In the genomic region with DNA sequence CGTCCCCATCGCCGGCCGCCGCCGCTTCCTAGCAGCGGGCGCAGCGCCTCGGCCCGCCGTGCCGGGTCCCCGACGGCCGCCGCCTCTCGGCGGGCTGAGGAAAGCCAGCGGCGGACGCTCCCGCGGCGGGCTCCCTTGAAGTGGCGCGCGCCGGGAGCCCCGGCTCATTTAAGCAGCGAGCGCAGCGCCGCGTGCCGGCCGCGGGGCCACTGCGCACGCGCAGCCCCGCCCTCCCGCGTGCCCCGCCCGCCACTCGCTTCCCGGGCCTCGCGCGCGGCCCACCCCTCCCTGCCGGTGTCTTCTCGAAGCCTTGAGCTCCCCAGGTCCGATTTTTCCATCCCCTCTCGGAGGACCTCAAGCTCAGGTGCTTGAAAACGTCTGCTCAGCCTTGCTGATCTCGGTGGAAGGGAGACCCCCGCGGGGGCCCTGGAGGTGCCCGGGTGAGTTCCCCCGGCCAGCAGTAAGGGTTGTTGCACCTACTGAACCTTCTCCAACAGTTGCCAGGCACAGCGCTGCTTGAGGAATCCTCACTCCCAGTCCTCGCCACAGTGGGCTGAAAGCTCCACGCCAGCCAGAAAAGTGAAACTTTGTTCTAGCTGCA, we compare ENCODE assay signal across 7 mouse cellular contexts. TPM values are rescaled to one million over a fixed set of nuclear protein-coding genes. Genes with fewer than 3 reads are reported as not detected.
DNase-seq lines count a peak whose midpoint lies in the region; ATAC-seq and TF ChIP-seq lines count a peak whose summit lies in the region.

A gene (minus strand): TSS at position 174 of the 601 bp plus-strand sequence.

- WGBS in embryonic facial prominence, embryonic 12.5 days = 6% methylated on average over 61 of the region's 65 CpGs
- 5% methylated on average over 46 of the region's 65 CpGs for WGBS in heart, adult 2 months
- WGBS in limb, embryonic 13.5 days = 4% methylated on average over 60 of the region's 65 CpGs
- 2% methylated on average over 64 of the region's 65 CpGs for WGBS in midbrain, embryonic 15.5 days
- WGBS in spleen, adult 2 months = 3% methylated on average over 58 of the region's 65 CpGs

- H3K36me3 ChIP-seq in embryonic facial prominence, embryonic 12.5 days = no peaks in the 10 kb centered on the region
- H3K36me3 ChIP-seq in heart, adult 2 months (ENCODE audit: control insufficient read depth, insufficient read depth, low read length) = no peaks in the 10 kb centered on the region
- H3K36me3 ChIP-seq in limb, embryonic 13.5 days = no peaks in the 10 kb centered on the region
- H3K36me3 ChIP-seq in midbrain, embryonic 15.5 days (replicated peaks) = no peaks in the 10 kb centered on the region
- no peaks in the 10 kb centered on the region for H3K36me3 ChIP-seq in spleen, adult 2 months (ENCODE audit: control insufficient read depth, insufficient read depth, low read length)

- H3K4me3 ChIP-seq in embryonic facial prominence, embryonic 12.5 days = peak within 1 kb of the TSS; percentile 60
- peak within 1 kb of the TSS; percentile 69 for H3K4me3 ChIP-seq in heart, adult 2 months
- peak within 1 kb of the TSS; percentile 75 for H3K4me3 ChIP-seq in limb, embryonic 13.5 days
- peak within 1 kb of the TSS; percentile 95 for H3K4me3 ChIP-seq in midbrain, embryonic 15.5 days
- peak within 1 kb of the TSS; percentile 58 for H3K4me3 ChIP-seq in spleen, adult 2 months (ENCODE audit: extremely low read depth, insufficient read depth, insufficient read length)

- no peak for TF ChIP-seq CTCF in heart, adult 2 months (IDR thresholded peaks at IDR 0.05)
- TF ChIP-seq CTCF in spleen, adult 2 months (IDR thresholded peaks at IDR 0.05; ENCODE audit: extremely low read depth, insufficient read depth, insufficient read length, insufficient replicate concordance) = no peak

- peak; percentile 76 to 87 for DNase-seq in adrenal gland, postnatal 36 days
- DNase-seq in heart, adult 2 months = peak; percentile 79 to 82
- DNase-seq in kidney, adult 8-10 months = peak; percentile 12 to 32
- DNase-seq in spleen, adult 2 months (ENCODE audit: low read depth in 1 of 2, low spot score in 2 of 2) = peak in 1 of 2 experiments; percentile 52

- H3K4me2 ChIP-seq in embryonic facial prominence, embryonic 12.5 days (replicated peaks) = peak within 1 kb of the TSS; percentile 56
- peak within 1 kb of the TSS; percentile 78 for H3K4me2 ChIP-seq in limb, embryonic 13.5 days (replicated peaks)
- H3K4me2 ChIP-seq in midbrain, embryonic 15.5 days = peak within 1 kb of the TSS; percentile 89

- no peak for TF ChIP-seq EP300 in heart, adult 2 months (IDR thresholded peaks at IDR 0.05; ENCODE audit: insufficient read depth, low read depth, low read length)

- intact Hi-C loops in heart, adult 2 months (cut with DNase I) = loop anchor here (1.0 to 5.0 kb wide), 3 partner anchors 141 to 1206 kb away; a partner anchor contains a TSS

- no peaks in the 10 kb centered on the region for H3K79me2 ChIP-seq in heart, adult 2 months (replicated peaks; ENCODE audit: control insufficient read depth, insufficient read depth, low read length)

- peaks cover 16% of the 10 kb centered on the region; the same call in 1 of the 2 replicates for H3K27me3 ChIP-seq in embryonic facial prominence, embryonic 12.5 days
- H3K27me3 ChIP-seq in heart, adult 2 months (ENCODE audit: control insufficient read depth, insufficient read depth, low read length) = 0 out of 2 replicates have a peak, but pooled peaks cover 1% of the 10 kb centered on the region
- H3K27me3 ChIP-seq in limb, embryonic 13.5 days = peaks cover 9% of the 10 kb centered on the region
- H3K27me3 ChIP-seq in midbrain, embryonic 15.5 days (replicated peaks) = no peaks in the 10 kb centered on the region
- peaks cover 8% of the 10 kb centered on the region for H3K27me3 ChIP-seq in spleen, adult 2 months (ENCODE audit: control insufficient read depth, insufficient read depth, low read length)

- ATAC-seq in embryonic facial prominence, embryonic 12.5 days (ENCODE audit: insufficient number of reproducible peaks, insufficient read depth, low FRiP score, low TSS enrichment) = peak; percentile 80
- peak; percentile 91 for ATAC-seq in limb, embryonic 13.5 days (ENCODE audit: low FRiP score, low read depth)
- ATAC-seq in midbrain, embryonic 15.5 days (replicated peaks) = peak; percentile 93

- peak within 1 kb of the TSS; percentile 72 for H3K9ac ChIP-seq in embryonic facial prominence, embryonic 12.5 days
- peak within 1 kb of the TSS; percentile 64 for H3K9ac ChIP-seq in heart, adult 2 months (ENCODE audit: low read depth, low read length)
- peak within 1 kb of the TSS; percentile 85 for H3K9ac ChIP-seq in limb, embryonic 13.5 days
- peak within 1 kb of the TSS; percentile 97 for H3K9ac ChIP-seq in midbrain, embryonic 15.5 days

- no peaks in the 10 kb centered on the region for H3K4me1 ChIP-seq in embryonic facial prominence, embryonic 12.5 days
- H3K4me1 ChIP-seq in heart, adult 2 months (ENCODE audit: control insufficient read depth, insufficient read depth, low read length) = peaks cover 1% of the 10 kb centered on the region; the same call in 1 of the 2 replicates
- H3K4me1 ChIP-seq in limb, embryonic 13.5 days = 0 out of 2 replicates have a peak, but pooled peaks cover 8% of the 10 kb centered on the region
- H3K4me1 ChIP-seq in midbrain, embryonic 15.5 days = peaks cover 11% of the 10 kb centered on the region; the same call in 1 of the 2 replicates
- peaks cover 5% of the 10 kb centered on the region for H3K4me1 ChIP-seq in spleen, adult 2 months (ENCODE audit: control insufficient read depth, insufficient read depth, insufficient read length)

- peak within 1 kb of the TSS; percentile 89 for H3K27ac ChIP-seq in embryonic facial prominence, embryonic 12.5 days
- no peak within 1 kb of the TSS; the same call in 1 of the 2 replicates for H3K27ac ChIP-seq in heart, adult 2 months
- H3K27ac ChIP-seq in limb, embryonic 13.5 days = peak within 1 kb of the TSS; percentile 88
- peak within 1 kb of the TSS; percentile 97 for H3K27ac ChIP-seq in midbrain, embryonic 15.5 days
- H3K27ac ChIP-seq in spleen, adult 2 months (ENCODE audit: insufficient read depth, low read length) = no peak within 1 kb of the TSS

- no peak for TF ChIP-seq POLR2A in heart, adult 2 months (IDR thresholded peaks at IDR 0.05; ENCODE audit: insufficient read depth, low read depth, low read length)
- TF ChIP-seq POLR2A in spleen, adult 2 months (IDR thresholded peaks at IDR 0.05; ENCODE audit: low read depth, low read length) = no peak

- no peaks in the 10 kb centered on the region for H3K9me3 ChIP-seq in embryonic facial prominence, embryonic 12.5 days
- no peaks in the 10 kb centered on the region for H3K9me3 ChIP-seq in limb, embryonic 13.5 days
- H3K9me3 ChIP-seq in midbrain, embryonic 15.5 days = no peaks in the 10 kb centered on the region

RNA-seq across cellular contexts. Expression of the gene that starts here (rescaled TPM):
- total RNA-seq in adrenal gland, postnatal 36 days (2021) = 1 to 10 TPM; 4.0 to 8.0 TPM
- polyA plus RNA-seq in embryonic facial prominence, embryonic 12.5 days (2016; fragmentation: Nextera tagmentation; extraction: Ambion mirVana) = 16.1 and 17.1 TPM in 2 replicates
- 1 to 10 TPM; 1.1 TPM for total RNA-seq in heart, adult 2 months (2021)
- polyA plus RNA-seq in heart, adult 2 months (2012; rRNA removed) = 0.31 and 1.1 TPM in 2 replicates
- 9.6 and 11.3 TPM in 2 replicates for polyA plus RNA-seq in limb, embryonic 13.5 days (2015; fragmentation: Nextera tagmentation; extraction: Ambion mirVana)
- 51.3 and 58.9 TPM in 2 replicates for polyA plus RNA-seq in midbrain, embryonic 15.5 days (2015; fragmentation: Nextera tagmentation; extraction: Ambion mirVana)
- polyA plus RNA-seq in spleen, adult 2 months (2012; rRNA removed) = 0.23 and 0.29 TPM in 2 replicates

Comparison
In these comparisons a context has a peak if more than half of its experiments do, and no peak if none do; other contexts are left out.
1. H3K27ac ChIP-seq: peak in embryonic facial prominence, embryonic 12.5 days (single experiment), limb, embryonic 13.5 days (single experiment) and midbrain, embryonic 15.5 days (single experiment); none in heart, adult 2 months (single experiment) and spleen, adult 2 months (single experiment).
2. Peak in every context shown above with its lines, with median percentiles within 50 percentile points of each other: ATAC-seq, H3K4me2 ChIP-seq, H3K4me3 ChIP-seq and H3K9ac ChIP-seq.